Mouse (Mus musculus) ES-E14 (cell line): ENCODE data around the gene Rag1.

Source experiments
- HCFC1 ChIP-seq: IDR thresholded peaks from 2 replicates; pipeline ENCODE4 v1.6.1; 2012; ENCODE audit warnings: low read length, inconsistent platforms, borderline replicate concordance; ENCODE audit not compliant: insufficient read depth
- MAFK ChIP-seq: IDR thresholded peaks from 2 replicates; pipeline ENCODE4 v1.6.1; 2014; ENCODE audit warnings: mild to moderate bottlenecking, low read depth, low read length, inconsistent platforms; ENCODE audit not compliant: insufficient read depth
- ZC3H11A ChIP-seq: IDR thresholded peaks from 2 replicates; pipeline ENCODE4 v1.6.1; 2012; ENCODE audit warnings: low read depth, mild to moderate bottlenecking, inconsistent platforms, low read length, borderline replicate concordance
- ZNF384 ChIP-seq: IDR thresholded peaks from 2 replicates; pipeline ENCODE4 v1.6.1; 2012; ENCODE audit warnings: low read depth, low read length, inconsistent platforms

- TF ChIP-seq MAFK, result no peak
- no peak for TF ChIP-seq ZNF384
- TF ChIP-seq HCFC1, result no peak
- no peak for TF ChIP-seq ZC3H11A
These were observed 57.9 kb downstream of the Rag1 start for GRCm38 (mm10) chr2:101591356-101591755.
